Mouse (Mus musculus) lung, adult 2 months (tissue): Measurements from ENCODE around the gene Grk5.

Experiments
- CTCF ChIP-seq: fragments of 200-500 bp; IDR thresholded peaks from 2 replicates; pipeline ENCODE4 v1.5.1; 2011; ENCODE audit warnings: mild to moderate bottlenecking, low read length, control low read depth; ENCODE audit not compliant: insufficient read depth
- POLR2A ChIP-seq: fragments of 200-500 bp; IDR thresholded peaks from 2 replicates; pipeline ENCODE4 v1.6.1; 2011; ENCODE audit warnings: low read depth, mild to moderate bottlenecking, control low read depth, low read length, borderline replicate concordance; ENCODE audit errors: extremely low read depth

GRCm38 (mm10) chr19:61110184-61110583 is 220.6 kb downstream of the Grk5 start:
- TF ChIP-seq CTCF, result no peak
- TF ChIP-seq POLR2A, result no peak
